Mouse (Mus musculus) left cerebral cortex, adult 2 months (tissue): ENCODE results near the gene C2cd2l. TPM values are rescaled to one million over a fixed set of nuclear protein-coding genes. Genes with fewer than 3 reads are reported as not detected.
"Not testable (repeated sequence)": the region's sequence is repeated elsewhere in the genome, so short reads cannot be mapped to it uniquely, and the experiment has no call there.

Experiments used
- DNase-seq, 2 experiments: peaks; one replicate each; pipeline ENCODE4 v3.0.0; 2021 to 2022; ENCODE audit warnings: low spot score in 2 of 2, mixed read lengths in 1 of 2; ENCODE audit errors: extremely low spot score in 1 of 2
- H3K27ac ChIP-seq: fragments of 200-600 bp; 2 replicates; pipeline ENCODE4 v1.8.1; 2022
- H3K4me3 ChIP-seq: fragments of 200-600 bp; 2 replicates; pipeline ENCODE4 v1.8.1; 2022
- CTCF ChIP-seq: fragments of 200-600 bp; IDR thresholded peaks from 2 replicates; pipeline ENCODE4 v1.8.1; 2022; ENCODE audit warnings: antibody characterized with exemption, mild to moderate bottlenecking, moderate library complexity
- intact Hi-C: fragments of 180-260 bp; cut with DNase I; formaldehyde crosslinking; loops from one replicate; pipeline ENCODE4 v1.15.1; 2025
- total RNA-seq, 2 experiments: library from RNA; stranded (reverse); gene quantifications; 2 replicates each; pipeline ENCODE4 v1.2.3; 2021

C2cd2l gene
- total RNA-seq, 2 experiments from 2014 or later, result 190 to 222 TPM

GRCm38 (mm10) chr9:44345570-44346433 lies 25.7 kb upstream of the C2cd2l start:
- TF ChIP-seq CTCF, result no peak
- intact Hi-C loops, result no loop called here
- H3K27ac ChIP-seq, result peak overlapping the region; percentile 47; the same call in 1 of the 2 replicates
- no peak for DNase-seq
- no peak overlapping the region for H3K4me3 ChIP-seq

- Histone ChIP-seq H3K27ac (peak within 1 kb of the TSS; percentile 100), H3K4me3 (peak within 1 kb of the TSS; percentile 99)
- peak; percentile 86 to 87 for DNase-seq
- intact Hi-C loops, result no loop called here
- TF ChIP-seq CTCF, result no peak
Measured at GRCm38 (mm10) chr9:44343781-44344421, 23.8 kb upstream of the C2cd2l start, which contains the start of gene Hmbs. Gene Hmbs, minus strand, starts transcription at chr9:44344228.

DNA sequence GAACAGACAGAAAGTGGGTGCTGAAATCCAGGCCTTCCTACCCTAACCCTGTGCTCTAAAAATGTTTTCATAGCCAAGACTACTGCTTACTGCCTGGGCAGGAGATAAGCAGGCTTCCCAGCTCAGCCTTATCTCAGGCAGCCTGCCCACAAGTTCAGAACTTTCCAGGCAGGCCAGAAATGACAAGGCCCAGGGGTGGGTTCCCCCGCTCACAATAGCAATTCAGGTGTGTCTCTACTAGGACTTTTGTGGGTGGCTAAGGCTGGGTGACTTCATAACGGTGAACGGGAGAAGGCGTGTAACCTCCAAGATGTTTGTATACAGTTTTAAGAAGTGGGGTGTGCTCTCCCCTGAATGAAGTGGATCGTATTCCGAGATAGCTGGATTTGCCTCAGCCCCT lies 23.2 kb upstream of the C2cd2l start:
- DNase-seq, result no peak
- Histone ChIP-seq H3K4me3 (peak overlapping the region; percentile 99), H3K27ac (peak overlapping the region; percentile 100)
- intact Hi-C loops, result no loop called here
- no peak for TF ChIP-seq CTCF

- H3K4me3 ChIP-seq, result no peak overlapping the region
- intact Hi-C loops, result no loop called here
- H3K27ac ChIP-seq, result no peak overlapping the region
- DNase-seq, result no peak
- no peak for TF ChIP-seq CTCF
Measured at GRCm38 (mm10) chr9:44342605-44343004, 22.5 kb upstream of the C2cd2l start.

- no peak for DNase-seq
- no peak for TF ChIP-seq CTCF
- intact Hi-C loops, result no loop called here
- H3K4me3 ChIP-seq, result no peak overlapping the region
- no peak overlapping the region for H3K27ac ChIP-seq
Measured at GRCm38 (mm10) chr9:44342173-44342572, 22.1 kb upstream of the C2cd2l start.

DNA sequence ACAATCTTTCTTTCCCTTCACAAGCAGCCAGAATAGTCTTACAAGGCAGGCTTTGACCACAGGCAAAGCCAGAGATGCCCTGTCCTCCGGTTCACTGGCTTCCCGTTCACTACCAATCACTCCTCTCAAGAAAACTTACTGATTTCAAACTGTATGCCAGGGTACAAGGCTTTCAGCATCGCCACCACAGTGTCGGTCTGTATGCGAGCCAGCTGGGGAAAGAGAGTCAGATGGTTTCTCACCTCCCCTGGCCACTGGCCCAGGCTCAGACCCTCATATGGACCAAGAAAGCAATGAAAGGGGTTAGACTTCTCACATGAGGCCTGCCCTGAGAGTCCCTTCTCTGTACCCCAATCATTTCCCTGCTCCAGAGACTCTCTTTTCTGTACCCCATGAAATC lies 21.4 kb upstream of the C2cd2l start:
- no peak overlapping the region for H3K27ac ChIP-seq
- intact Hi-C loops, result no loop called here
- no peak overlapping the region for H3K4me3 ChIP-seq
- no peak for DNase-seq
- no peak for TF ChIP-seq CTCF

GRCm38 (mm10) chr9:44338574-44338973 lies 18.5 kb upstream of the C2cd2l start:
- TF ChIP-seq CTCF, result peak; percentile 7
- intact Hi-C loops, result no loop called here
- Histone ChIP-seq H3K27ac (no peak overlapping the region), H3K4me3 (no peak overlapping the region)
- DNase-seq, result no peak

DNA sequence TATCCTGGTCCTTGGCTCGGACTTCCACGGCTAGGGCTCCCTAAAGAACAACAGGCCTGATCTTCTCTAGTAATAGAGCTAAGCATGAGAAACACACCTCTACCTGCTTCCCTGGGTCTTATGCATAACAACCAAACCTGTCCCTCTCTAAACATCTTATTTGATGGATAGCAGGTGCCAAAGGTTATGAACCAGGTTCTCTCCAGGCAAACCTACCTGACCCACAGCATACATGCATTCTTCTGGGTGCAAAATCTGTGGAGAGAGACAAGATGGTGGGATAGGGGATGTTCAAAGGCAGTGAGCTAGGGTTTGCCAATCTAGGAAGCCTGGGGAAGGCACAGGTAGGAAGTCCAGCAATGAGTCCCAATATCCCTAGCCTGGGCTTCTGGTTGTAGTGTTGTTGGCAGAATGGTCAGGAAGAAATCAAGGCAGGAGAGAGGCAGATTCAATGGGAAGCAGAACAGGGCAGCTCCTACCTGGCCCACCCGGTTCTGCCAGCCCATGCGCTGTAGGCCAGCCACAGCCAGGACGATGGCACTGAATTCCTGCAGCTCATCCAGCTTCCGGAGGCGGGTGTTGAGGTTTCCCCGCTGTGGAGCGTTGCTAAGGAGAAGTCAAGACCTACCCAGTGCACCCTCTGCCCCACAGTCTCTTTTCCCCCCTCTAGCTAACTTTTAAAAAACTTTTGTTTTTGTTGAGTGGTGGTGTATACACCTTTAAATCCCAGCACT lies 17.5 kb upstream of the C2cd2l start:
- no peak for TF ChIP-seq CTCF
- intact Hi-C loops, result no loop called here
- Histone ChIP-seq H3K27ac (no peak overlapping the region), H3K4me3 (no peak overlapping the region)
- DNase-seq, result no peak

- 0 out of 2 replicates have a peak overlapping the region, but pooled peaks have one; percentile 18 for H3K4me3 ChIP-seq
- no peak for TF ChIP-seq CTCF
- H3K27ac ChIP-seq, result no peak overlapping the region
- no peak for DNase-seq
- intact Hi-C loops, result no loop called here
Measured at GRCm38 (mm10) chr9:44336964-44337363, 16.9 kb upstream of the C2cd2l start.

DNA sequence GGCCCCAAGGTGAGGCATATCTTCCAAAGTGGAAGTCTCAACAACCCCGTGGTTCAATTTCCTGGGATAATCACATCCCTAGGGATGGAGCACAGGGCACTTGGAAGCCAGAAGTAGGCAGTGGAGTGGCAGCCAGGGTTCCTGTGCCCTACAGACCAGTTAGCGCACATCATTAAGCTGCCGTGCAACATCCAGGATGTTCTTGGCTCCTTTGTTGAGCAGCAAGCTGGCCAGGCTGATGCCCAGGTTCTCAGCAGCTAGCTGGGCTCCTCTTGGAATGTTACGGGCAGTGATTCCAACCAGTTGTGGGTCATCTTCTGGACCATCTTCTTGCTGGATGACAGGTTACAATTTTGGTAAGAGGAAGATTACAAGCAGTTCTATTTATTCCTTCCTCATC lies 16.4 kb upstream of the C2cd2l start:
- DNase-seq, intact Hi-C loops, H3K27ac ChIP-seq: not testable (repeated sequence)
- 0 out of 2 replicates have a peak overlapping the region, but pooled peaks have one; percentile 18 for H3K4me3 ChIP-seq

DNA sequence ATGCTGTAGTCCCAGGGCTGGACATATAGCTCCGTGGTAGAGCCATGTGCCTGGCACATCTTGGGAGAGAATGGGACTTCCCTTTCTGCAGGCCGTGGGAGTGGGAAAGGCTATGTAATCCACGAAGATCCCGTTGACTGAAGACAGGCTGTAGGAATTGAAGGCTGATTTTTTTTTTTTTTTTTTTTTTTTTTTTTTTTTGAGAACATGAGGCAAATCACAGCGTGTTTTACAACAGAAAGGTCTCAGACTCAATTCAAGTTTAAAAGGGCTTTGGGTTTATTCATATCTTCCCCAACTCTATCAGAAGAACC lies 16.0 kb upstream of the C2cd2l start:
- intact Hi-C loops, result no loop called here
- DNase-seq, result no peak
- Histone ChIP-seq H3K4me3 (peak overlapping the region; percentile 85), H3K27ac (no peak overlapping the region; the same call in 1 of the 2 replicates)
- no peak for TF ChIP-seq CTCF
